Mouse (Mus musculus) midbrain, embryonic 14.5 days (tissue): Measurements from ENCODE around the gene Sorcs2. TPM values are rescaled to one million over a fixed set of nuclear protein-coding genes. Genes with fewer than 3 reads are reported as not detected.

Source experiments
- ATAC-seq: fragments of 200-750 bp; cut with Nextera tagmentation; 2 replicates; pipeline ENCODE4 v1.8.0; 2017; ENCODE audit warnings: moderate number of reproducible peaks, moderate library complexity; ENCODE audit not compliant: low FRiP score, low TSS enrichment
- DNase-seq: peaks from one replicate; pipeline ENCODE4 v3.0.0-alpha.2; 2015
- H3K27ac ChIP-seq: fragments of 300-500 bp; sonication (generic); replicated peaks from 2 replicates; pipeline ENCODE4 v1.5.1; 2014; ENCODE audit warnings: mild to moderate bottlenecking, low read depth, low read length, moderate library complexity
- H3K27me3 ChIP-seq: fragments of 300-500 bp; sonication (generic); 2 replicates; pipeline ENCODE4 v1.6.1; 2014; ENCODE audit warnings: low read length, control low read depth, mixed read lengths; ENCODE audit not compliant: control insufficient read depth, insufficient read depth
- H3K36me3 ChIP-seq: fragments of 300-500 bp; sonication (generic); 2 replicates; pipeline ENCODE4 v1.6.1; 2014; ENCODE audit warnings: low read length, control low read depth; ENCODE audit not compliant: control insufficient read depth, insufficient read depth
- H3K4me1 ChIP-seq: fragments of 300-500 bp; sonication (generic); 2 replicates; pipeline ENCODE4 v1.6.1; 2014; ENCODE audit warnings: mild to moderate bottlenecking, antibody characterized with exemption, low read length, control low read depth; ENCODE audit not compliant: control insufficient read depth, insufficient read depth
- H3K4me2 ChIP-seq: fragments of 300-500 bp; sonication (generic); 2 replicates; pipeline ENCODE4 v1.6.1; 2014; ENCODE audit warnings: mild to moderate bottlenecking, low read length, moderate library complexity
- H3K4me3 ChIP-seq: fragments of 300-500 bp; sonication (generic); replicated peaks from 2 replicates; pipeline ENCODE4 v1.5.1; 2014; ENCODE audit warnings: low read depth, low read length
- H3K9ac ChIP-seq: fragments of 300-500 bp; sonication (generic); replicated peaks from 2 replicates; pipeline ENCODE4 v1.6.1; 2014; ENCODE audit warnings: mild to moderate bottlenecking, low read length, moderate library complexity
- H3K9me3 ChIP-seq: fragments of 300-500 bp; sonication (generic); 2 replicates; pipeline ENCODE4 v1.6.1; 2016; ENCODE audit warnings: low read length, control low read depth, mixed read lengths; ENCODE audit not compliant: control insufficient read depth
- WGBS: fragments of 180-500 bp; shearing (Covaris S2); extraction: QIAGEN DNeasy Blood & Tissue Kit; methylation state at CpG from one replicate; pipeline ENCODE4 v1.1.7; 2014; 5-methylcytosine and 5-hydroxymethylcytosine counted together
- polyA plus RNA-seq: library from polyadenylated mRNA; unstranded; fragments of >200 nt; fragmentation: Nextera tagmentation; extraction: Ambion mirVana; gene quantifications from 2 replicates; pipeline ENCODE4 v1.2.1, GENCODE M21; 2014

Sorcs2 gene
- polyA plus RNA-seq, 1 experiment from 2014 or later: 15.1 TPM

DNA sequence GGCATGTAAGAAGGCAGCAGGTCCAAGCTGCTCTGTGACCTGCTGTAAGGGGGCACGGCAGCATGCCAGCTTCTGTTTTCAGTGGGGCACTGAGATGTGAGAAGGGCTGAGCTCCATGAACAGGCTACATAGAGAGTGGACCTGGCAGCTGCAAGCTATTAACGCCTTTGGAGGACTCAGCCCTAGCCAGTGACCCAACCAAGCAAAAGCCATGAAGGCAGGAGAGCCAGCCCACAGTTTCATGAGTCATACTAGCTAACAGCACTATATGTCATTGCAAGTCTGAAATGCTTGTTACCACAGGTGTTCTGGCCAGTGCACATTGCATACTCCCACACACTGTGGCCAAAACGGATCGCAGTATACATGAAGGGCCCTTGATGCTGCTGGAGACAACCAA is 41.3 kb downstream of the Sorcs2 start:
- H3K27ac ChIP-seq: no peak overlapping the region
- H3K27me3 ChIP-seq: no peaks in the 10 kb centered on the region
- no peak overlapping the region for H3K4me3 ChIP-seq
- ATAC-seq: no peak
- no peak overlapping the region for H3K9ac ChIP-seq
- no peak overlapping the region for H3K4me2 ChIP-seq
- peaks cover 14% of the 10 kb centered on the region; the same call in 1 of the 2 replicates for H3K4me1 ChIP-seq
- no peaks in the 10 kb centered on the region for H3K9me3 ChIP-seq
- WGBS: 94% methylated on average over 4 of the region's 4 CpGs
- H3K36me3 ChIP-seq: no peaks in the 10 kb centered on the region
- DNase-seq: no peak

DNA sequence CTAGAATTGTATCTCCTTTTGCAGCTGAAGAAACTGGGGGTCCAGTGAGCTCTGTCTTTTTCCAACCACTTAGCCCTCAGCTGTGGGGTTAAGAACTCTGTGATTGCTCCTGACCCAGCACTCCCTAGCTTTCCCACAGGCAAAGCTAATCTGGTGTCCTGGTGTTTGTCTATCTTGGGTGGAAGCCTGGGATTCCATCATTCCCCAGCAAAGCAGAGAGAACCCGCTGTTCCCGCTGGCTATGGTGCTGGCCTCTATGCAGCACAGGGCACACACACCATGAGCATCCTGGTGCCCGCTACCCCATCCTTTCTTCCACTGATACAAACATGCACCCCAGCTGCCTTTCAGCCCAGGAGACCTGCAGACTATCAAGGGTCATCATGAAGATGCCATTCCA is 42.3 kb downstream of the Sorcs2 start:
- ATAC-seq (no peak), DNase-seq (no peak)
- H3K27me3 ChIP-seq: no peaks in the 10 kb centered on the region
- H3K27ac ChIP-seq: no peak overlapping the region
- no peaks in the 10 kb centered on the region for H3K9me3 ChIP-seq
- H3K4me1 ChIP-seq: peaks cover 14% of the 10 kb centered on the region; the same call in 1 of the 2 replicates
- 89% methylated on average over 3 of the region's 3 CpGs for WGBS
- H3K9ac ChIP-seq: no peak overlapping the region
- no peak overlapping the region for H3K4me3 ChIP-seq
- no peaks in the 10 kb centered on the region for H3K36me3 ChIP-seq
- no peak overlapping the region for H3K4me2 ChIP-seq

GRCm38 (mm10) chr5:36353679-36354078 is 44.3 kb downstream of the Sorcs2 start:
- H3K27me3 ChIP-seq: no peaks in the 10 kb centered on the region
- H3K27ac ChIP-seq: no peak overlapping the region
- no peaks in the 10 kb centered on the region for H3K9me3 ChIP-seq
- no peak for DNase-seq
- H3K36me3 ChIP-seq: no peaks in the 10 kb centered on the region
- no peaks in the 10 kb centered on the region for H3K4me1 ChIP-seq
- H3K4me2 ChIP-seq: no peak overlapping the region
- no peak for ATAC-seq
- 92% methylated on average over 6 of the region's 6 CpGs for WGBS
- H3K4me3 ChIP-seq: no peak overlapping the region
- no peak overlapping the region for H3K9ac ChIP-seq

DNA sequence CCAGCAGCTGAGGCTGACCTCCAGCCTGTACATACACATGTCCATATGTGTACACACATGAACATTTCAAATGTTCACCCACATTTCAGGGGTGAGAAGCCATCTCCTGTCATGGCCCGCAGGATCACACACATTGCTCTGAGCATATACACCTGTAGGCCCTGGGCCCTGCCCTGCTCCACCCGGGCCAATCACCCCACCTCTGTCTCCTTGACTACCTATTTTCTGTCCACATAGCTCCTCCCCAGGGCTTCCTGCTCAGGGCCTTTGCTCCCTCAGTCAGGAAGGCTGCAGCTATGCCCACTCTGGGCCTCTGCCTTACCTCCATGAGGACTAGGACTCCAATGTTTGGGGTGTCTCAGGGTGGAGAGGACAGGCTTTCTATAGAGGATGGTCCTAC is 44.7 kb downstream of the Sorcs2 start:
- H3K9me3 ChIP-seq: no peaks in the 10 kb centered on the region
- DNase-seq: no peak
- no peak overlapping the region for H3K4me3 ChIP-seq
- H3K27ac ChIP-seq: no peak overlapping the region
- no peak for ATAC-seq
- no peaks in the 10 kb centered on the region for H3K27me3 ChIP-seq
- H3K9ac ChIP-seq: no peak overlapping the region
- no peaks in the 10 kb centered on the region for H3K4me1 ChIP-seq
- no peak overlapping the region for H3K4me2 ChIP-seq
- no peaks in the 10 kb centered on the region for H3K36me3 ChIP-seq
- WGBS: 95% methylated on average over 2 of the region's 2 CpGs

GRCm38 (mm10) chr5:36346698-36347097 is 51.2 kb downstream of the Sorcs2 start:
- no peaks in the 10 kb centered on the region for H3K9me3 ChIP-seq
- H3K4me3 ChIP-seq: no peak overlapping the region
- no peak overlapping the region for H3K9ac ChIP-seq
- DNase-seq: no peak
- H3K27ac ChIP-seq: no peak overlapping the region
- no peaks in the 10 kb centered on the region for H3K36me3 ChIP-seq
- H3K4me1 ChIP-seq: no peaks in the 10 kb centered on the region
- H3K27me3 ChIP-seq: no peaks in the 10 kb centered on the region
- ATAC-seq: no peak
- H3K4me2 ChIP-seq: no peak overlapping the region
- 86% methylated on average over 4 of the region's 4 CpGs for WGBS

DNA sequence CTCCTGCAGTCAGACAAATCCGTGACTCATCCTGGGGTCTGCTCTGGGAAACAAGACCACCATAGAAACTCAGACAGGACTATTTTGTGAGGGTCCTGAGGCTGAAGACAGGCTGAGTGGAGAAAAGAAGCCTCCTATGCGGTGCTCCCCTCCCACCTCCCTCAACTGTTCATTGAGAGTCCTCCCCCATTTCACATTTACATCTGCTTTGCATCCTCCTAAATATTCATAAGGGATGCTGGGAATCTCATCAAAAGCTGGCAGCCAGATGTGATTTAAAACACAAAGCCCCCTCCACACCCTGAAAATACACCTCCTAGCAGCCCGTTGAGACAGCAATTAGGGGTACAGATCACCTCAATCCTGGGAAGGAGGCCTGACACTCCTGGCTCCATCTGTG is 58.7 kb downstream of the Sorcs2 start:
- peak; percentile 64 for DNase-seq
- 36% methylated on average over 3 of the region's 3 CpGs for WGBS
- Histone ChIP-seq H3K9me3 (no peaks in the 10 kb centered on the region), H3K9ac (no peak overlapping the region), H3K27ac (peak overlapping the region; percentile 70), H3K27me3 (no peaks in the 10 kb centered on the region), H3K4me3 (no peak overlapping the region), H3K36me3 (no peaks in the 10 kb centered on the region), H3K4me1 (peaks cover 29% of the 10 kb centered on the region), H3K4me2 (no peak overlapping the region)
- ATAC-seq: no peak

- peaks cover 38% of the 10 kb centered on the region for H3K4me1 ChIP-seq
- no peaks in the 10 kb centered on the region for H3K27me3 ChIP-seq
- no peak overlapping the region for H3K9ac ChIP-seq
- ATAC-seq (no peak), DNase-seq (peak; percentile 42)
- H3K27ac ChIP-seq: no peak overlapping the region
- H3K36me3 ChIP-seq: no peaks in the 10 kb centered on the region
- WGBS: 45% methylated on average over 7 of the region's 7 CpGs
- no peak overlapping the region for H3K4me3 ChIP-seq
- H3K9me3 ChIP-seq: no peaks in the 10 kb centered on the region
- no peak overlapping the region for H3K4me2 ChIP-seq
Observed at GRCm38 (mm10) chr5:36336252-36336651, 61.7 kb downstream of the Sorcs2 start.

DNA sequence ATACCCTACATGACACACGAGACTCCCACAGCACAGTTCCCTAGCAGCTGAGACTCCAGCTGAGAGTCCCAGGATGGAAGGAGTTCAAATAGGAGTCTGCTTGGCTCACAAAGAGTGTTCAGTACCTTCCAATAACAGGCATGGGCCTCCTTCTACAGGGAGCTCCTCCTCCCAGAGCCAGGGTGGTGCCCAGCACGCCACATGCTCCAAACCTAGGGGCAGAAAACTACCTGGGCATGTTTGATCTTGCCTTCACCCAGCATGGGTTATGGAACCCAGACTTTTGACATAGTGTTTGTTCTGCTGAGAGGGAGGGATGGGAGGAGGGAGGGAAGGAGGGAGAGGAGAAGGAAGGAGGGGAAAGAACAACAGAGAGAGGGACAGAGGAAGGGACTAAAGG is 62.3 kb downstream of the Sorcs2 start:
- H3K4me3 ChIP-seq: no peak overlapping the region
- H3K27ac ChIP-seq: no peak overlapping the region
- 83% methylated on average over 2 of the region's 2 CpGs for WGBS
- DNase-seq: no peak
- no peak overlapping the region for H3K9ac ChIP-seq
- H3K36me3 ChIP-seq: no peaks in the 10 kb centered on the region
- no peak for ATAC-seq
- H3K4me2 ChIP-seq: no peak overlapping the region
- H3K9me3 ChIP-seq: no peaks in the 10 kb centered on the region
- H3K4me1 ChIP-seq: peaks cover 44% of the 10 kb centered on the region
- no peaks in the 10 kb centered on the region for H3K27me3 ChIP-seq

DNA sequence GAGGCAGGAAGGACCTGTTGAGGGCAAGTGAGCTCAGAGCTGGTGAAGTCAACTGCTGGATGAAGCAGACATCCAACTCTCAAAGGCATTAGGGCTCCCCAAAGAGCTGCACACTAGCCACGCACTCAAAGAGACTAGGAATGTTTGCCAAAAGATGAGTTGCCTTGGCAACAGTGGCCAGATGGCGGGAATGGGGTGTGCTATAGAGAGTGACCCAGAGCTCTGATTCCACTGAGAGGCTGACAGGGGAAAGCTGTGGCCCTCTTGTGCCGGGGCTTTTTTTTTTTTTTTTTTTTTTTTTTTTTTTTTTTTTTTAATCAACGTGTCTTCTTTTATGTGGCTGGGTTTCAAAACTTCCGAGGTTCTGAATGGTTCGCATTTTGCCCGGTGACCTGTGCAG is 63.7 kb downstream of the Sorcs2 start:
- Histone ChIP-seq H3K36me3 (no peaks in the 10 kb centered on the region), H3K9ac (no peak overlapping the region), H3K27ac (no peak overlapping the region), H3K27me3 (no peaks in the 10 kb centered on the region), H3K9me3 (no peaks in the 10 kb centered on the region), H3K4me3 (no peak overlapping the region), H3K4me1 (peaks cover 42% of the 10 kb centered on the region), H3K4me2 (no peak overlapping the region)
- 5% methylated on average over 7 of the region's 7 CpGs for whole genome bisulfite sequencing
- ATAC-seq (no peak), DNase-seq (peak; percentile 72)
